Mouse (Mus musculus) embryonic fibroblast, embryonic 13.5 days (primary cell): Measurements from ENCODE around the gene Myo9b.

Source experiments
- CTCF ChIP-seq: IDR thresholded peaks from 2 replicates; pipeline ENCODE4 v1.5.1; 2011; ENCODE audit warnings: mild to moderate bottlenecking, control low read depth, low read length, moderate library complexity, borderline replicate concordance; ENCODE audit not compliant: insufficient read depth
- POLR2A ChIP-seq: IDR thresholded peaks from 2 replicates; pipeline ENCODE4 v1.6.1; 2011; ENCODE audit warnings: low read depth, mild to moderate bottlenecking, control low read depth, low read length, moderate library complexity

- TF ChIP-seq CTCF (no peak), POLR2A (peak; percentile 14)
These were observed 109.0 kb downstream of the Myo9b start, which contains the start of gene Nr2f6 for GRCm38 (mm10) chr8:71381421-71381970.
